Comparison of ENCODE assay signal across 7 mouse cellular contexts in the genomic region with DNA sequence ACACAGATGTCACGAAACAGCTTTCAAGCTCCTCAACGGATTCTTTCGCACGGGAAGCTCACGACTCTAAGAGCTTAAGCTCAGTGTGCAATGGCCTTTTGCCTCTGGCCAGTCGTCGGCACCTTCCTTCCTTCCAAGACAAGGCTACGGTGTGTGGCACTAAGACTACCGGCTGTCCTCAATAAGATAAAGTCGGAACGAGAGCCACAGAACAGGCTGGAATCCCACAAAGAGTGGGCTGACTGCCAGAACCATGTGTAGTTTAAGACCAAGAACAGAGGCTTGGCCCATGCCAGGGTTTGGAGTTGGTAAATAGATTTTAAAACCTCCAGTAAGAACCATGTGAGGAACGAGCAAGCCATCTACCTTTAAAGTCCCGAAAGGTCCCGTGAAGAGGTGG.
DNase-seq lines count a peak whose midpoint lies in the region.

No protein-coding gene starts in this region.

- intact Hi-C loops in gastrocnemius, postnatal 36 days (cut with DNase I): no loop called here

- peak; percentile 12 to 15 for DNase-seq in kidney, postnatal 4 days
- DNase-seq in kidney, adult 8-10 months: no peak
- DNase-seq in brain, adult 2 months (ENCODE audit: low read depth, low spot score): peak; percentile 57
- DNase-seq in cerebellum, adult 8-10 months: peak; percentile 44
- DNase-seq in lung, adult 18-20 months: peak; percentile 37 to 63
- no peak for DNase-seq in gastrocnemius, postnatal 36 days
- no peak for DNase-seq in thymus, adult 18-20 months

Comparison
In these comparisons a context has a peak if more than half of its experiments do, and no peak if none do; other contexts are left out.
1. DNase-seq: peak in kidney, postnatal 4 days (2 of 2), brain, adult 2 months (single experiment), cerebellum, adult 8-10 months (single experiment) and lung, adult 18-20 months (2 of 2); none in kidney, adult 8-10 months (0 of 2), gastrocnemius, postnatal 36 days (0 of 2) and thymus, adult 18-20 months (0 of 2).